Mouse (Mus musculus) midbrain, embryonic 15.5 days (tissue): ENCODE data around the gene Emilin1. TPM values are rescaled to one million over a fixed set of nuclear protein-coding genes. Genes with fewer than 3 reads are reported as not detected.

Experiments
- ATAC-seq: fragments of 200-750 bp; cut with Nextera tagmentation; replicated peaks from 2 replicates; pipeline ENCODE4 v1.8.0; 2017; ENCODE audit warnings: moderate TSS enrichment
- H3K27ac ChIP-seq: fragments of 300-500 bp; sonication (generic); 2 replicates; pipeline ENCODE4 v1.5.1; 2015; ENCODE audit warnings: mild to moderate bottlenecking, inconsistent platforms
- H3K27me3 ChIP-seq: fragments of 300-500 bp; sonication (generic); replicated peaks from 2 replicates; pipeline ENCODE4 v1.6.1; 2015; ENCODE audit warnings: inconsistent platforms
- H3K36me3 ChIP-seq: fragments of 300-500 bp; sonication (generic); replicated peaks from 2 replicates; pipeline ENCODE4 v1.6.1; 2015; ENCODE audit warnings: inconsistent platforms
- H3K4me1 ChIP-seq: fragments of 300-500 bp; sonication (generic); 2 replicates; pipeline ENCODE4 v1.6.1; 2015; ENCODE audit warnings: inconsistent platforms
- H3K4me2 ChIP-seq: fragments of 300-500 bp; sonication (generic); 2 replicates; pipeline ENCODE4 v1.6.1; 2015; ENCODE audit warnings: inconsistent platforms, mild to moderate bottlenecking, moderate library complexity
- H3K4me3 ChIP-seq: fragments of 300-500 bp; sonication (generic); 2 replicates; pipeline ENCODE4 v1.5.1; 2015; ENCODE audit warnings: mild to moderate bottlenecking, inconsistent platforms
- H3K9ac ChIP-seq: fragments of 300-500 bp; sonication (generic); 2 replicates; pipeline ENCODE4 v1.6.1; 2015; ENCODE audit warnings: mild to moderate bottlenecking, inconsistent platforms
- H3K9me3 ChIP-seq: fragments of 300-500 bp; sonication (generic); 2 replicates; pipeline ENCODE4 v1.6.1; 2016; ENCODE audit warnings: inconsistent platforms
- WGBS: fragments of 180-500 bp; shearing (Covaris S2); methylation state at CpG from one replicate; pipeline ENCODE4 v1.1.7; 2015; ENCODE audit warnings: mixed read lengths; 5-methylcytosine and 5-hydroxymethylcytosine counted together
- polyA plus RNA-seq: library from polyadenylated mRNA; unstranded; fragments of >200 nt; fragmentation: Nextera tagmentation; extraction: Ambion mirVana; gene quantifications from 2 replicates; pipeline ENCODE4 v1.2.1, GENCODE M21; 2015

Gene Emilin1
- 17.8 and 20.3 TPM in 2 replicates for polyA plus RNA-seq

GRCm38 (mm10) chr5:30913060-30913841 lies at the start of gene Emilin1:
Emilin1 (plus strand) TSS chr5:30913402.
- Histone ChIP-seq H3K9me3 (no peaks in the 10 kb centered on the region), H3K27ac (peak within 1 kb of the TSS; percentile 62), H3K4me2 (peak within 1 kb of the TSS; percentile 22), H3K4me3 (no peak within 1 kb of the TSS), H3K4me1 (peaks cover 22% of the 10 kb centered on the region), H3K9ac (no peak within 1 kb of the TSS), H3K27me3 (no peaks in the 10 kb centered on the region), H3K36me3 (no peaks in the 10 kb centered on the region)
- no peak for ATAC-seq
- 33% methylated on average over 13 of the region's 13 CpGs for WGBS

GRCm38 (mm10) chr5:30863852-30864251 lies 49.4 kb upstream of the Emilin1 start:
- no peak for ATAC-seq
- H3K27ac ChIP-seq = no peak overlapping the region
- no peaks in the 10 kb centered on the region for H3K9me3 ChIP-seq
- H3K4me2 ChIP-seq = no peak overlapping the region
- H3K4me1 ChIP-seq = peaks cover under 1% of the 10 kb centered on the region
- H3K4me3 ChIP-seq = no peak overlapping the region
- peaks cover 23% of the 10 kb centered on the region; the same call in 1 of the 2 replicates for H3K36me3 ChIP-seq
- H3K27me3 ChIP-seq = no peaks in the 10 kb centered on the region
- H3K9ac ChIP-seq = no peak overlapping the region
- whole genome bisulfite sequencing = 42% methylated on average over 4 of the region's 4 CpGs

GRCm38 (mm10) chr5:30864322-30864721 lies 48.9 kb upstream of the Emilin1 start:
- no peak overlapping the region for H3K9ac ChIP-seq
- H3K4me1 ChIP-seq = peaks cover 4% of the 10 kb centered on the region
- ATAC-seq = no peak
- WGBS = 58% methylated on average over 15 of the region's 15 CpGs
- H3K27ac ChIP-seq = no peak overlapping the region
- H3K27me3 ChIP-seq = no peaks in the 10 kb centered on the region
- no peaks in the 10 kb centered on the region for H3K9me3 ChIP-seq
- H3K36me3 ChIP-seq = peaks cover 23% of the 10 kb centered on the region; the same call in 1 of the 2 replicates
- no peak overlapping the region for H3K4me3 ChIP-seq
- no peak overlapping the region for H3K4me2 ChIP-seq

- H3K27ac ChIP-seq = no peak overlapping the region
- H3K27me3 ChIP-seq = no peaks in the 10 kb centered on the region
- 95% methylated on average over 3 of the region's 3 CpGs for WGBS
- H3K36me3 ChIP-seq = peaks cover 25% of the 10 kb centered on the region; the same call in 1 of the 2 replicates
- no peak for ATAC-seq
- no peak overlapping the region for H3K4me2 ChIP-seq
- H3K4me3 ChIP-seq = no peak overlapping the region
- peaks cover 17% of the 10 kb centered on the region for H3K4me1 ChIP-seq
- no peak overlapping the region for H3K9ac ChIP-seq
- H3K9me3 ChIP-seq = no peaks in the 10 kb centered on the region
Observed at GRCm38 (mm10) chr5:30866871-30867270, 46.3 kb upstream of the Emilin1 start.

GRCm38 (mm10) chr5:30867712-30868111 lies 45.5 kb upstream of the Emilin1 start, which contains the start of gene Tmem214:
Tmem214 (plus strand) TSS chr5:30868012.
- Histone ChIP-seq H3K9me3 (no peaks in the 10 kb centered on the region), H3K4me2 (peak within 1 kb of the TSS; percentile 75), H3K27me3 (no peaks in the 10 kb centered on the region), H3K27ac (no peak within 1 kb of the TSS; the same call in 1 of the 2 replicates), H3K4me1 (peaks cover 17% of the 10 kb centered on the region), H3K9ac (no peak within 1 kb of the TSS), H3K4me3 (peak within 1 kb of the TSS; percentile 85; the same call in 1 of the 2 replicates), H3K36me3 (peaks cover 33% of the 10 kb centered on the region)
- WGBS = 95% methylated on average over 3 of the region's 3 CpGs
- no peak for ATAC-seq

- Histone ChIP-seq H3K9me3 (no peaks in the 10 kb centered on the region), H3K27ac (peak overlapping the region; percentile 78), H3K27me3 (no peaks in the 10 kb centered on the region), H3K4me1 (peaks cover 17% of the 10 kb centered on the region), H3K9ac (peak overlapping the region; percentile 91), H3K4me3 (peak overlapping the region; percentile 85), H3K4me2 (peak overlapping the region; percentile 75), H3K36me3 (peaks cover 37% of the 10 kb centered on the region)
- ATAC-seq = peak; percentile 29; the same call in 1 of the 2 replicates
- 20% methylated on average over 9 of the region's 9 CpGs for whole genome bisulfite sequencing
Observed at GRCm38 (mm10) chr5:30868981-30869380, 44.2 kb upstream of the Emilin1 start.

- Histone ChIP-seq H3K4me1 (peaks cover 17% of the 10 kb centered on the region), H3K4me3 (peak overlapping the region; percentile 85), H3K4me2 (peak overlapping the region; percentile 75), H3K36me3 (peaks cover 39% of the 10 kb centered on the region), H3K9ac (peak overlapping the region; percentile 91), H3K27ac (peak overlapping the region; percentile 78), H3K9me3 (no peaks in the 10 kb centered on the region), H3K27me3 (no peaks in the 10 kb centered on the region)
- WGBS = under 1% methylated on average over 63 of the region's 63 CpGs
- peak; percentile 91 for ATAC-seq
Observed at GRCm38 (mm10) chr5:30869405-30870130, 43.6 kb upstream of the Emilin1 start.

- H3K4me3 ChIP-seq = peak overlapping the region; percentile 85
- peak overlapping the region; percentile 75 for H3K4me2 ChIP-seq
- H3K27me3 ChIP-seq = no peaks in the 10 kb centered on the region
- peaks cover 38% of the 10 kb centered on the region for H3K36me3 ChIP-seq
- H3K27ac ChIP-seq = peak overlapping the region; percentile 78
- no peak for ATAC-seq
- WGBS = 27% methylated on average over 2 of the region's 2 CpGs
- H3K9me3 ChIP-seq = no peaks in the 10 kb centered on the region
- peaks cover 17% of the 10 kb centered on the region for H3K4me1 ChIP-seq
- H3K9ac ChIP-seq = peak overlapping the region; percentile 91
Observed at GRCm38 (mm10) chr5:30870131-30870406, 43.1 kb upstream of the Emilin1 start.

GRCm38 (mm10) chr5:30872574-30872973 lies 40.6 kb upstream of the Emilin1 start:
- Histone ChIP-seq H3K4me2 (no peak overlapping the region), H3K36me3 (peaks cover 56% of the 10 kb centered on the region), H3K27me3 (no peaks in the 10 kb centered on the region), H3K4me3 (no peak overlapping the region), H3K4me1 (peaks cover 17% of the 10 kb centered on the region), H3K9ac (no peak overlapping the region), H3K27ac (no peak overlapping the region), H3K9me3 (no peaks in the 10 kb centered on the region)
- 92% methylated on average over 9 of the region's 9 CpGs for WGBS
- no peak for ATAC-seq

GRCm38 (mm10) chr5:30874365-30874764 lies 38.8 kb upstream of the Emilin1 start:
- Histone ChIP-seq H3K27ac (no peak overlapping the region), H3K9me3 (no peaks in the 10 kb centered on the region), H3K4me3 (no peak overlapping the region), H3K36me3 (peaks cover 61% of the 10 kb centered on the region), H3K4me2 (no peak overlapping the region), H3K4me1 (peaks cover 13% of the 10 kb centered on the region), H3K27me3 (no peaks in the 10 kb centered on the region), H3K9ac (no peak overlapping the region)
- 93% methylated on average over 7 of the region's 7 CpGs for WGBS
- ATAC-seq = no peak

GRCm38 (mm10) chr5:30878616-30879015 lies 34.6 kb upstream of the Emilin1 start:
- Histone ChIP-seq H3K4me3 (no peak overlapping the region), H3K4me2 (no peak overlapping the region), H3K9ac (no peak overlapping the region), H3K9me3 (no peaks in the 10 kb centered on the region), H3K27ac (no peak overlapping the region), H3K27me3 (no peaks in the 10 kb centered on the region), H3K36me3 (peaks cover 42% of the 10 kb centered on the region), H3K4me1 (no peaks in the 10 kb centered on the region)
- no peak for ATAC-seq
- WGBS = 71% methylated on average over 6 of the region's 6 CpGs

GRCm38 (mm10) chr5:30879347-30879943 lies 33.8 kb upstream of the Emilin1 start:
- H3K36me3 ChIP-seq = peaks cover 34% of the 10 kb centered on the region
- H3K4me3 ChIP-seq = no peak overlapping the region
- 85% methylated on average over 5 of the region's 5 CpGs for WGBS
- H3K4me1 ChIP-seq = no peaks in the 10 kb centered on the region
- H3K27me3 ChIP-seq = no peaks in the 10 kb centered on the region
- ATAC-seq = no peak
- H3K9me3 ChIP-seq = no peaks in the 10 kb centered on the region
- no peak overlapping the region for H3K4me2 ChIP-seq
- no peak overlapping the region for H3K9ac ChIP-seq
- H3K27ac ChIP-seq = no peak overlapping the region
